Mouse (Mus musculus) testis, postnatal 10 days (tissue): Measurements from ENCODE around the gene Mars.
"Not testable (repeated sequence)": the region's sequence is repeated elsewhere in the genome, so short reads cannot be mapped to it uniquely, and the experiment has no call there.

ENCODE experiments used
- DNase-seq: peaks from one replicate; pipeline ENCODE4 v3.0.0; 2021; ENCODE audit warnings: low spot score

Mars gene

DNA sequence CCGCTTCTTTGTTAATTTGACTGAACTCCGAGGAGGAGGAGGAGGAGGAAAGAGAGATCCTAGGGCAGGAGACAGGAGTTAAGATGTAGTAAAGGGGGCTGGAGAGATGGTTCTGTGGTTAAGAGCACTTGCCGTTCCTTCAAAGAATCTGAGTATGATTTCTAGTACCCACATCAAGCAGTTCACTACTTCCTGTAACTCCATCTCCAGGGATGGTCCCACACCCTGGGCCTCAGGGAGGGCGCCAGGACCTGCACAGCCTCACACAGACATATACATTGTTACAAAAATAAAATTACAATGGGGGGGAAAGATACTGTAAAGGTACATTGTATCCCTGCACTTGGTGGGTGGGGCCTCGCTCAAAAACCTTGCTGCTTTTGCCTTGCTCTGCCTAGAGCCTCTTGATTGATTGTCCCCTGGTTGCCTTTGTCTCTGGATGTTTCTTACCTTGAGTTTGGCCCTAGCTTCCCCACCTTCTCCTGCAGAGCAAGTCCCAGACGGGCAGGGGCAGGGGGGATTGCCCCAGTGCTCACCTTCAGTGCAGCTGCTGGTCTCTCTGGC is 26.0 kb upstream of the Mars start:
- peak; percentile 53 for DNase-seq

DNA sequence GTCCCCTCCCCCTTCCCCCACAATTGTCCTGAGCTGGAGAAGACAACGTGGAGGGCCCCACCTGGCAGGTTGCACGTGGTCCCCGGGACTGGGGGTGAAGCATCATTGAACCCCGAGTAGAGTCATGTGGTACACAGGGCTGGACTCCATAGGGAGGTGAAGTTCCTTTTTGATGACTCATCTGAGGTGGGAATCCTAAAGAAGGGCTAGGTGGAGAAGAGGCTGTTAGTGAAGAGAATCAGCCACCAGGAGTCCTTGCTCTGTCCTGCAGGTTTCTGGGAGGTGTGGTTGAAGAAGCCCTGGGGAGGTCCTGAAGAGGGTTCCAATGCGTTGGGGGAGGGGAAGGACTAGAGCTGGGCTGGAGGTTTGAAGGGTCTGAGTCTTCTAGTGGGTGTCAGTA is 25.4 kb upstream of the Mars start:
- DNase-seq = no peak

DNA sequence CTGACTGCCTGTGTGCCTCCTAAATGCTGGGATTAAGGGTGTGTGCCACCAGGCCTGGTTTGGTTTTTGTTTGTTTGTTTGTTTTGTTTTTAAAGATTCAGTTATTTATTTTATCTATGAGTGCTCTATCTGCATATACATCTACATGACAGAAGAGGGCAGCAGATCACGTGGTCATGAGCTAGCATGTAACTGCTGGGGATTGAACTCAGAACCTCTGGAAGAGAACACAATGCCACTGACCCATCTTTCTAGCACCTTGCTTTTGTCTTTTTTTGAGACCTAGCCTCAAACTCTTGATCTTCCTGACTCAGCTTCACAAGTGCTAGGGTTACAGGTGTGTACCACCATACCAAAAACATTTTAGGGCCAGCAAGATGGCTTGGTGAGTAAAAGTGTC is 23.7 kb upstream of the Mars start:
- DNase-seq = no peak

DNA sequence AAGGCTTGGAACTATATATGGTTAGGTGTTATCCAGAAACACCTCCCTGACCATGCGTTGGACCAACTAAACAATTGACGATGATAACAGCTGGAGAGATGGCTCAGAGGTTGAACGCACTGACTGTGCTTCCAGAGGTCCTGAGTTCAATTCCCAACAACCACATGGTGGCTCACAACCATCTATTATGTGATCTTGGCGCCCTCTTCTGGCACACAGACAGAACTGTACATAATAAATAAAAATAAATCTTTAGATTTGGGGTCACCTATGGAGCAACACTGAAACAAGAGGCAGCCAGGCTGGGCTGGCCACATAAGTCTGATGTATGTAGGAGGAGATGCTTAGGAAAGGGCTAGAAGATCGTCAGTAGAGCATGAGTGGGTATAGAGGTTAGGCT is 21.6 kb upstream of the Mars start:
- no peak for DNase-seq

DNA sequence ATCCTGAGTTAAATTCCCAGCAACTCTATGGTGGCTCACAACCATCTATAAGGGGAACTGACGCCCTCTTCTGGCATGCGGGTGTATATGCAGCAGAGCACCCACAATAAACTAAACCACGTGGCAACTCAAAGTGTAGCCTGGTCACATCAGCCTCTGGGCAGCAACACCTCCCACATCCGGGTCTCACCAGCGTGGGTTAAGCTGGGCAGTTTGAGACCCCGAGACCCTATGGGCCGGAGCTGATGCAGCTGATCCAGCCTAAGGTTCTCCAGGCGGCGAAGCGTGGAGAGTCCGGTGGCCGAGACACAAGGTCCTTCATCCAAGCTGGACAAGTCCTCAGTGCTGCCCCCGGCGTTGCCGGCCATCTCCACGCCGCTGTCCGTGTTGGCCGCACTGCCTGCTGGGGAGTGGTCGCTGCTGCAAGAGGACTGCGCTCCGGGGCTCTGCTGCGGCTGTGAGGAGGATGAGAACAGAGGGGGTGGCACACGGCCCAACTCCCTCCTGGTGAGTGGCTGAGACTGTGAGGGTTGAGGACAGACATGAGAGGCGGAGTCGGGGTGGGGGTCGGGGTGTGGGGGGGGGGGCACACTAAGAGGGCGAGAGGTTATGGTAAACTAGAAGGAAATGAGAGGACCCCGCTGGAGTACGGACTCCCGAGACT is 20.8 kb upstream of the Mars start:
- DNase-seq = no peak

DNA sequence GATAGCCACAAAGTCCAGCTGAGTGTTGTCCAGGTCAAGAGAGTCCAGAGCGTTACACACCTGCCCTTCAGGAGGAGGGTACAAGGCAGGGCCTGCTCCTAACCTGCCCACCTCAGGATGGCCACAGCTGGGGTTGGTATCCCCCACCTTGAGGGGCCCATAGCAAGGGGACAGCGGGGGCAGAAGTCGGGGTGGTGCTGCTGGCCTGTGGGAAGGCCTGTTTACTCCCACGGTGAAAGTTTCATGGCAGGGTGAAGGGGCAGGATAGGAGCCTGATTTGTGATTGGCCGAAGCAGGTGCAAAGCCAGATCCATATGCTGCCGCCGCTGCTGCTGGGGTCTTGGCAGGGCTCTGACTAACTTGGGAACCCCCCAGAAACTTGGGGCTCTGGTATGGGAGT is 18.6 kb upstream of the Mars start:
- DNase-seq = no peak

DNA sequence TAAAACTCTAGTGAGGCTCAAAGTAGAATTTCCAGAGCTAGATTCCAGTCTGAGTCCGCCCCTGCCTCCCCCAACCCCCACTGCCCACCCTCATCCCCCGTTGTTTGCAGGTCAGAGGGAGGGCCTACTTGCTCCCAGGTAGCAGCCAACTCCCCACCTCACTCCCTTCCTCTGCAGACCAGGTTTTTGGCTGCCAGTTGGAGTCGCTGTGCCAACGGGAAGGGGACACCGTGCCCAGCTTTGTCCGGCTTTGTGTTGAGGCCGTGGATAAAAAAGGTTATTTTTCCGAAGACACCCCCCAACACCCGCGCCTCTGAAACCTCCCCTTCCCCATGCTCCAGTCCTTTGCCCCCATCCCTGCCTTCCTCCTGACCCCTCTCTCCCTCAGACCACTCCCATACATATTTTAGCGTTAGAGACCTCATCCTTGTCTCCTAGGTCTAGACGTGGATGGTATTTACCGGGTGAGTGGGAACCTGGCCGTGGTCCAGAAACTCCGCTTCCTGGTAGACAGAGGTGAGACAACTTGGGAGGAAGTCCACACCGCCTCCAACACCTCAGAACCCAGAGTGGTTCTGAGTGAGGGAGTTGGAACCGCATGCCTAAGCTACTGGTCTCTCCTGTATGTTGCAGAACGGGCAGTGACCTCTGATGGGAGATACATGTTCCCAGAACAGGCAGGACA is 16.0 kb upstream of the Mars start:
- DNase-seq = peak; percentile 66

DNA sequence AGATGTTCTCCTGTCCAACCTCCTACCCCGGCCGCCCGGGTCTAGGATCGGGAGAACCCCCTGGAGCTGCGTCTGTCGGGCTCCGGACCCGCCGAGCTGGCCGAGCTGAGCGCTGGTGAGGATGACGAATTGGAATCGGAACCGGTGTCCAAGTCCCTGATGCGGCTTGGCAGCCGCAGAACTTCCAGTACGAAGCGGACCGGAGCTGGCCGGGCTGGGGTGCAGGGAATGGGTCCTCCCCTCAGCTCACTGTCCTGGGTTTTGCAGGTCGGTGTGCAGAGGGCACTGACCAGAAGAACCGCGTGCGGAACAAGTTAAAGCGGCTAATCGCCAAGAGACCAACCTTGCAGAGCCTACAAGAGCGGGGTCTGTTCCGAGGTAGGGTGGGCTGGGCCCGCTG is 15.2 kb upstream of the Mars start:
- peak; percentile 54 for DNase-seq

DNA sequence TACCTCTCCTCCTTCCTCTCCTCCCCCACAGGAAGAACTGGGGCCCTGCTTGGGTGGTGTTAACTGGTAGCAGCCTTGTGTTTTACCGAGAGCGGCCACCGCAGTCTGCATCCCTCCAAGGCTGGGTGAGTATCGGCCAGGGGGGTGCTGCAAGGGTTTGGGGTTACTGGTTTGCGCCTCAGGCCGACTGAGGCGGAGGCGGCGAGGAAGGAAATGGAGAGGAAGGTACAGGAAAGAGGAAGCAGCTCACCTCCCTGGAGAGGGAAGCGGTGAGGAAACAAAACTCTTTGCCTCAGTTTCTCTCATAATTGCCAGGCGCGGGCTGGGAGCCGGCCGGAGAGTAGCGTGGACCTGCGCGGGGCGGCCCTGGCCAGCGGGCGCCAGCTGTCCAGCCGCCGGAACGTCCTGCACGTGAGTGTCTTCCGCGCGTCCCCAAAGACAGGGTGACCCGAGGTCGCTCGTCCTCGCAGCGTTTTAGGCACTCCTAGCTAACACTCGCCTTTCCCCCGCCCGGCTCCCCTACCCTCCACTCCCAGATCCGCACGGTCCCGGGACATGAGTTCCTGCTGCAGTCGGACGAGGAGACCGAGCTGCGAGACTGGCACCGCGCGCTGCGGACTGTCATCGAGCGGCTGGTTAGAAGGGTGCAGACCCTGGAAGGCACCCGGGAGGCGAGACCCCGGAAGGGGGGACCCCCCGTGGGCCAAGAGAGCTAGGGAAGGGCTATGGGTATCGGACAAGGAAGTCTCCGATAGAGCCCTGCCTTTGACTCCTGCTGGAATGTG is 14.6 kb upstream of the Mars start:
- DNase-seq = peak; percentile 64

DNA sequence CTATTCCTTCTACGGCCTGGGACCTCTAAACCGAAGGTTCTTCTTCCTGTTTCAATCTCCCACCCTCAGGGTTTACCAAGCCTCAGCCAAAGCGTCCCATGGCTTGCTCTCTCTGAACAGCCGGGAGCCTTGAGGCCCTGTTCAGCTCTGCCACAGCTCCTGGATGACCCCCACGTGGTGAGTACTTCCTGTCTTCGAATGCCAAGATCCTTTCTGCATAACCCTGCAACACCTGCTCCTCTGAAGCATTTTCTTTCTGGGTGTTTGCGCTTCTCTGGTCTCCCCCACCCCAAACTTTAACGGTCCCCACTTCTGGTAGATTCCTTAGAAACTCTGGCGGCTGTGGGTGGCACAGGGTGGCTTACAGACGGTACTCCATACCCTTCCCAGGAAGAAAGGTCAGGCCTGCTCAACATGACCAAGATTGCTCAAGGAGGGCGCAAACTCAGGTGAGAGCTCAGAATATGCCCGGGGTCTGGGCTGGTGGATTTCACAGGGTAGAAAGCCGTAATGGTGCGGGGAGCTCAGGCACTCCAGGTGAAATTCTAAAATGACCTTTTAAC is 13.9 kb upstream of the Mars start:
- no peak for DNase-seq

DNA sequence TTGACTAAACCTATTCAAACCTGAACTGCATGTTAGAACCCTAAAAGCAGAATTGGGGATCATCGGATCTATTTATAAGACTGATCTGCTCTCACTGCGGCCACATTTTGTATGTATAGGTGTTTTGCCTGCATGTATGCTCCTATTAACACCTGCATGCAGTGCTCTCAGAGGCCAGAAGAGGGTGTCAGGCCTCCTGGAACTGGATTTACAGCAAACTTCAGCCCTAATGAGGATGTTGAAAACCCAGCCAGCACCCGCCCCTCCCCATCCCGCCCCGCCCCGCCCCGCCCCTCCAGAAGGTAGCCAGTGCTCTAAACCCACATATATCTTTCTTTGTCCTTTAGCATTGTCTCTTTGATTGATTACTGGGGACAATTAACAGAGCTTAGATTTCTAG is 12.9 kb upstream of the Mars start:
- peak; percentile 61 for DNase-seq

DNA sequence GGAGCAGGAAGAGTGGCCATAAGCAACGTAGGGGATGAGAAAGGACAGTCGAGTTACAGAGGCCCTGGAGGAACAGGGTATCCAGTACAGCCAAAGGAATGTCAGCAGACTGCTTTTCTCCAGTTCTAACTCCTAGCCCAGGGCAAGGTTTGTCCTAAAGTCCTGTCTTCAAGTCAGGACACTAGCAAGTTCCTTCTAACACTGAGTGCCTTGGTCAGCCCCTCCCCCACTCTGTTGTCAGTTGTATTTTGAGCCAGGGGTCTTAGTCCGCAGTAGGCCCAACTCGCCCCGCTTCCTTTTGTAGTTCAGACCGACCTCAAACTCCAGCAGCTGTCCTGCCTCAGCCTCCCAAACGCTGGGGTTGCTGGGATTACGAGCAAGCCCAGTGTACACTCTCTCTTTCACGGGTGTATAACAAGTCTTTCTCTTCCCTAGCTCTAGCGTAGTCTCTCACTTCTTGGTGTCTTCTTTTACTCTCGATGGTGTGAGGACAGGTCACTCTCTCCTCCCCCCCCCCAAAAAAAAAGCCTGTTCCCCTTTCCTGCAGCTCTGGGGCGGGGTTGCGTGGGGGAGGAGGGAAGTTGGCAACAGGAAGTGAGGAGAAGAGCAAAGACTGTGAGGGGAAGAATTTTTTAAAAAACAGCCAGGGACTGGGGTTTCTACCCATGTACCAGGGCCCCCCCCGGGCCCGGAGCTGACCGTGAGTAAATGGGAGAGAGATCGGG is 11.7 kb upstream of the Mars start:
- DNase-seq = peak; percentile 44

DNA sequence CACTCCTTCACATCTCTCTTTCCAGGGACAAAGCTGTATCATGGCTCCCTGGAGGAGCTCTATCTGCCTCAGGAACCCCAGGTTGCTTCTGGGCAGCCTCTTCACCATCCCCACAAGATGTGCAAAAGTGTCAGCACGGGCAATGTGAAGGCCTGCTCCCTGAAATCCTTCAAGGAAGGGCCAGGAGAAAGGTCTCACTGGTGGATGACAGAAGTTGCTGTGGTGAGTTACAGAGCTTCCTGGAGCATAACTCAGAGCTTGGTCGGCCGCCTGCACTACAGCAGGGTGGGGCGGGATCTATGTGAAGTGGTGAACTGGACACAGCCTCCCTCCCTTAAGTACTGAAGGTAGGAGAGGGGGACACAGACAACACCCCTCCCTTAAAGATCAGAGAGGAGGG is 11.1 kb upstream of the Mars start:
- DNase-seq = no peak

DNA sequence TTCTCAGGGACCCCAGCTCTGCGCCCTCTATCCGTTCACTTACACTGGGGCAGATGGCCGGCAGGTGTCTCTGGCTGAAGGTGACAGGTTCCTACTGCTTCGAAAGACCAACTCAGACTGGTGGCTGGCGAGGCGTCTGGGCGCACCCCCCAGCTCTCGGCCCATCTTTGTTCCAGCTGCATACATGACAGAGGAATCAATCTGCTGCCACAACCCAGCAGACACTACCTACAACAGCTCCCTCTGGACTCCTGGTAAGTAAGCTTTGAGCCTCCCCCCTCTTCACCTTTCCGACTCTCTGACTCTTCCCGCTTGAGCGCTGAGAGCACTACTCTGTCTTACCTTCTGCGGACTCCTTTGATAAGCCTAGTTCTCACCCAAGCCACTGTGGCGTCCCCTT is 10.6 kb upstream of the Mars start:
- DNase-seq = peak; percentile 43

DNA sequence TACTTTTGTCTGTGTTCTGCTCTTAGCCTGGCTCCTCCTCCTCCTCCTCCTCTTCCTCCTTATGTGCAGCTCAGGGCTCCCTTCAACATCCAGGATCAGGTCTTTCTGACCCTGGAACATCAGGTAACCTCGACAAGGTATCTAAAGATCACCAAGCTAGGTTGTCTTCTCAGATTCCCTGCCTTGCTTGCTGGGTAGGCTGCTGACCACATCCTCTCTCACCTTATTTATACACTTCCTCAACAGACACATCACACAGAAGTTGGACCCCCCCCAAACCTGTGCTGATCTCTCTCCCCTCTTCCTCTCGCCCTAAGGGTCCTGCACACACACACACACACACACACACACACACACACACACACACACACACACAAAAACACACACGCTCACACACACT is 10.0 kb upstream of the Mars start, which contains the start of gene Arhgap9:
Arhgap9 (plus strand) TSS at position 344 of the 400 bp plus-strand sequence.
- no peak for DNase-seq

DNA sequence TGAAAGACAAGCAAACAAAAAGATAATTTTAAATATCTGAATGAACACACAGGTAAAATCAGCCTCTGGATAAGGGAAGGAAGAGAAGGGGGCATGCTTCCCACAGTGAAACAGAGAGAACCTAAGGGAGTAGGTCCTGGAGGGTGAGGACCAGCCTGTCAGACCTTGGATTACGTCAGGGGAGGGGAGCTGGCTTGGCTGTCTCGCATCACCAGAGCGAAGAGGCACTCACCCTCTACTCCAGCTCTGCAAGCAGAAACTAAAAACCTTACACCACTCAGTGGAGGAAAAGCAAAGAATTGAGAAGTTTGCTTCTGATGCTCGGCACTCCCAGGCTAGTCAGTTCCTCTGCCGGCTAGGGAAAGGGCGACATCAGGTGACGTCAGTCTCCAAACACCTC is 8.4 kb upstream of the Mars start:
- DNase-seq = no peak

DNA sequence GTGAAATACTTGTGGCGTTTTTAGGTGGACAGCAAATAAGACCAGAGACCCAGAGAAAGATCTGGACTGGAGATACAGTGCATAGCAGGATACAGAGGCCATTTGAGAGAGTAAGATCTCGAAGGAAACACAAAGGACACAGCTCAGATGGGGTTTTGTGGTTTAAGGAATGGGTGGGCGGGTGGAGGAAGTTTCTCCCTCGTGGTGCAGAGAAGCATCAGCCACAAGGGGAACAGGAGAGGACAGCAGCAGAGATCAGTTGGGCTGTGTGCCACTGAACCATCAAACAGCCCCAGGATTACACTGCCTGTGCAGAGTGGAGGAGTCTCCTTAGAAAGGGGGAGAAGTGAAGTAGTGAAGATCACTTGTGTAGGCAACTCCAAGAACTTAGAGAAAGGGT is 6.4 kb upstream of the Mars start:
- DNase-seq = no peak

DNA sequence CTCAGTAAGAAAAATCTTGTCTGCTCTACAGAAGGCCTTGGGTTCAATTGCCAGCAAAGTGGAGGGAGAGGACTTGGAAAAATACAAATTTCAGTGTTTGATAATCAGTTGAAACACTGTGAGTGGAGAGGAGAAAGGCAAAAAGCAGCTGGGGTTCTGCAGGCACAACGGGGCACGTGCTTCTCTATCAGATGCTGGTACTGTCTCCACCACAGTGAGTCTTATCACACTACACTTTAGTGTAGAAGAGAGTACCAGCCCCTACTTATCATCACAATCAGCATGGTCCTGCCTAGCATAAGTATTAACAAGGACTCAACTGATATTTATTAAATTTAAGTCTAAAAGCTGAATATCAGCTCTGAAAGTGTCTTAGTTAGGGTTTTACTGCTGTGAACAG is 5.7 kb upstream of the Mars start:
- DNase-seq = no peak

DNA sequence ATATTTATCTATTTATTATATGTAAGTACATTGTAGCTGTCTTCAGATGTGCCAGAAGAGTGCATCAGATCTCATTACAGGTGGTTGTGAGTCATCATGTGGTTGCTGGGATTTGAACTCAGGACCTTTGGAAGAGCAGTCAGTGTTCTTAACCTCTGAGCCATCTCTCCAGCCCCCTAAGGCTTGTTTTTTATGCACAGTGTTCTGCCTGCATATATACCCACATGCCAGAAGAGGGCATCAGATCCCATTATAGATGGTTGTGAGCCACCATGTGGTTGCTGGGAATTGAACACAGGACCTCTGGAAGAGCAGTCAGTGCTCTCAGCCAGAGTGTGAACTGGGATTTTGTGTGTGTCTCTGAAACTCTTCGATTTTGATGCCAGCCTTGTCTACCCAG is 3.4 kb upstream of the Mars start:
- not testable (repeated sequence) for DNase-seq

DNA sequence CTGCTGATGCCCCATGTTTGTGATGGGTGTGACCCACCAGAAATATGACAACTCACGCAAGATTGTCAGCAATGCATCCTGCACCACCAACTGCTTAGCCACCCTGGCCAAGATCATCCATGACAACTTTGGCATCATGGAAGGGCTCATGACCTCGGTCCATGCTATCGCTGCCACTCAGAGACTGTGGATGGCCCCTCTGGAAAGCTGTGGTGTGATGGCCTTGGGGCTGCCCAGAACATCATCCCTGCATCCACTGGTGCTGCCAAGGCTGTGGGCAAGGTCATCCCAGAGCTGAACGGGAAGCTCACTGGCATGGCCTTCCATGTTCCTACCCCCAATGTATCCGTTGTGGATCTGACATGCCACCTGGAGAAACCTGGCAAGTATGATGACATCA is 1.9 kb upstream of the Mars start:
- DNase-seq = not testable (repeated sequence)

DNA sequence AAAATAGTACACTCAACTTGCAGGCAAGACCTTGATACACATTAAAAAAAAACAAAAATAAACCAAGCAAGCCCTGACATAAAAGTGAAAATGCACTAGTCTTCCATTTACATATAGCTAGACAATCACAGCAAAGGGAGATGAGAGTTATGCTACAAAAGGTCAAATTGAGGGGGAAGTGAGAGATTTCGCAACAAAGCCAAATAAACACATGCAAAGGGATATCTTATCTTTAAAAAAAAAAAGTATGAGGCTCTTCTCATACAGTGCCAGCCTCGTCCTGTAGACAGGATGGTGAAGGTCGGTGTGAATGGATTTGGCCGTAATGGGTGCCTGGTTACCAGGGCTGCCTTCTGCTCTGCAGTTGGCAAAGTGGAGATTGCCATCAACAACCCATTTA is 1.3 kb upstream of the Mars start:
- no peak for DNase-seq

DNA sequence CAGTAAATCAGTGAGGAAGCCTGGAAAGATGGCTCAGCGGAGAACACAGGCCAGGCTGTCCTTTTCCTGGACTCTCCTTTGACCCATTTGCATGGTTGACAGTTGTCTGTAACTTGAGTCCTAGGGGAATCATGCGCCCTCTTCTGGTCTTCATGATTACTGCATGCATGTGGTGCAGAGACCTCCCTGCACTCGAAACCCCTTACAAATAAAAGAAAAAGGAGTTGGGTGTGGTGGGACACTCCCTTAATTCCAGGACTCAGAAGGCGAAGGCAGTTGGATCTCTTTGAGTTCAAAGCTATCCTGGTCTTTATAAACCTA is 730 bp upstream of the Mars start:
- DNase-seq = peak; percentile 86
